Mouse (Mus musculus) thymus, adult 2 months (tissue): ENCODE data around the gene Rab26.

ENCODE experiments used
- CTCF ChIP-seq: fragments of 200-500 bp; IDR thresholded peaks from 2 replicates; pipeline ENCODE4 v1.5.1; 2012; ENCODE audit warnings: mild to moderate bottlenecking, control low read depth, low read length, moderate library complexity, borderline replicate concordance; ENCODE audit not compliant: control insufficient read depth, poor library complexity, insufficient read depth; ENCODE audit errors: extremely low read depth
- POLR2A ChIP-seq: fragments of 200-500 bp; IDR thresholded peaks from 2 replicates; pipeline ENCODE4 v1.6.1; 2012; ENCODE audit warnings: mild to moderate bottlenecking, low read length, control low read depth, moderate library complexity; ENCODE audit not compliant: control insufficient read depth, poor library complexity, insufficient read depth; ENCODE audit errors: extremely low read depth

DNA sequence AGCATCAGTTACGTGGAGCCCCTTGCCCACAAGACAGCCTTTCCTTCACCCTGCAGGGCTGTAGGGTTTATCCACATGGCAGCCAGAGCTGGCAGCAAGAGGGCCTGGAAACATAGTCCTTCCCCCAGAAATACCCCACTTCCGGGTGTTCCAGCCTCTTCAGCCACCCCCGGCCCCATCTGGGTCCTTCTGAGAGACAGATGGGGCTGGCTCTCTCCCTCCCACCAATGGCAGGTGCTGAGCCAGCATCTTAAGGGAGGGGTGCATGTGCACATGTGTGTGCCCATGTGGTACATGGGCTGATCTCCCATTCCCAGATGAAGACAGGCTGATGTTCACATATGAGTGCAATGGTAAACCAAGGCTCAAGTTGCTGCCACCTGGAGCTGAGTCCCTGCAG, 38.6 kb downstream of the Rab26 start:
- no peak for TF ChIP-seq CTCF
- TF ChIP-seq POLR2A = no peak
